Mouse (Mus musculus) small intestine, adult 2 months (tissue): ENCODE data around the gene Clec3b. TPM values are rescaled to one million over a fixed set of nuclear protein-coding genes. Genes with fewer than 3 reads are reported as not detected.

ENCODE experiments used
- H3K27ac ChIP-seq: fragments of 200-500 bp; 2 replicates; pipeline ENCODE4 v1.5.1; 2012; ENCODE audit warnings: low read depth, low read length, control low read depth, inconsistent platforms; ENCODE audit not compliant: insufficient read depth
- H3K27me3 ChIP-seq: fragments of 200-500 bp; 2 replicates; pipeline ENCODE4 v1.6.1; 2012; ENCODE audit warnings: mild to moderate bottlenecking, moderate library complexity, low read length, inconsistent platforms; ENCODE audit not compliant: control insufficient read depth, insufficient read depth
- H3K36me3 ChIP-seq: fragments of 200-500 bp; 2 replicates; pipeline ENCODE4 v1.6.1; 2012; ENCODE audit warnings: mild to moderate bottlenecking, low read length, control low read depth, inconsistent platforms; ENCODE audit not compliant: control insufficient read depth, insufficient read depth
- H3K4me1 ChIP-seq: fragments of 200-500 bp; 2 replicates; pipeline ENCODE4 v1.6.1; 2012; ENCODE audit warnings: low read length, inconsistent platforms, mixed read lengths; ENCODE audit not compliant: control insufficient read depth, insufficient read depth, insufficient read length
- H3K4me3 ChIP-seq: fragments of 200-500 bp; 2 replicates; pipeline ENCODE4 v1.5.1; 2012; ENCODE audit warnings: low read depth, mild to moderate bottlenecking, control low read depth, inconsistent platforms, low read length, moderate library complexity
- CTCF ChIP-seq: fragments of 200-500 bp; IDR thresholded peaks from 2 replicates; pipeline ENCODE4 v1.5.1; 2012; ENCODE audit warnings: low read depth, mild to moderate bottlenecking, control low read depth, inconsistent platforms, low read length, moderate library complexity, mixed read lengths; ENCODE audit not compliant: insufficient replicate concordance, insufficient read length; ENCODE audit errors: extremely low read depth
- POLR2A ChIP-seq: fragments of 200-500 bp; IDR thresholded peaks from 2 replicates; pipeline ENCODE4 v1.6.1; 2012; ENCODE audit warnings: low read depth, mild to moderate bottlenecking, control low read depth, inconsistent platforms, low read length, moderate library complexity
- WGBS: fragments of 180-500 bp; shearing (Covaris S2); methylation state at CpG from one replicate; pipeline ENCODE4 v1.1.7; 2018; 5-methylcytosine and 5-hydroxymethylcytosine counted together
- polyA plus RNA-seq: library from polyadenylated mRNA; depleted of rRNA; stranded (reverse); fragments of >200 nt; gene quantifications from 2 replicates; pipeline ENCODE4 v1.2.3, GENCODE M21; 2012

Gene Clec3b
- polyA plus RNA-seq, 1 experiment = 34.7 TPM

DNA sequence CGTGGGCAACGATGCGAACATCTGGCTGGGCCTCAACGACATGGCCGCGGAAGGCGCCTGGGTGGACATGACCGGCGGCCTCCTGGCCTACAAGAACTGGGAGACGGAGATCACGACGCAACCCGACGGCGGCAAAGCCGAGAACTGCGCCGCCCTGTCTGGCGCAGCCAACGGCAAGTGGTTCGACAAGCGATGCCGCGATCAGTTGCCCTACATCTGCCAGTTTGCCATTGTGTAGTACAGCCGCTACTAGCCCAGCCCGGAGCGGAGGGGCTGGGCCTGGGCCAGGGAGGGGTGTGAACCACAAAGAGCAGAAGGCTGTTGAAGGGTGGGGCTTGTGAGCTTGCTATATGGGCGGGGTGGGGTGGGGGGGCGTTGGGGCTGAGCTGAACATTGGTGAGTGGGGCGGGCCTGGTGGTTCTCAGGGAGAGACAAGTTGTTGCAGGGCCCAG, 6.2 kb downstream of the Clec3b start:
- WGBS = 41% methylated on average over 30 of the region's 30 CpGs
- Histone ChIP-seq H3K4me3 (peak overlapping the region; percentile 31), H3K36me3 (no peaks in the 10 kb centered on the region), H3K27me3 (no peaks in the 10 kb centered on the region), H3K4me1 (peaks cover 10% of the 10 kb centered on the region), H3K27ac (no peak overlapping the region)
- no peak for TF ChIP-seq CTCF
- TF ChIP-seq POLR2A = 0 out of 2 replicates have a peak, but pooled peaks have one; percentile 18

DNA sequence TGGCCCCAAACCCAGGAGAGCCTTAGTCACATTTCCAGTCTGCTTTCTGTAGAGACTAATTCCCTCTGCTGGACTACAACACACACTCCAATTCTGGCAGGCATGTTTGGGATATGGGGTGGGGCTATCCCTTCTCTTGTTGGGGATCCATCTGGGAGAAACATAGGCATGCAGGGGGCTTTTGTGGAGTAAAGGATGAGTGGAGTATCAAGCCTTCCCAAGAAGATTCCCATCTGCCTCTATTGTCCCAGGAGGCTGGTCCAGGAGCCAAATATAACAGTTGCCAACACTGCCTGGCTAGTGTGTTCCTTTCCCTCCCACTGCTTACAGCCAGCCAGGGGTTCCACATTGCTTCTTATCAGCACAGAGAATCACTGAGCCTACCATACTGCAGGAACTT, 7.0 kb downstream of the Clec3b start:
- Histone ChIP-seq H3K4me1 (peaks cover 10% of the 10 kb centered on the region), H3K27me3 (no peaks in the 10 kb centered on the region), H3K27ac (no peak overlapping the region), H3K4me3 (no peak overlapping the region), H3K36me3 (no peaks in the 10 kb centered on the region)
- TF ChIP-seq CTCF (no peak), POLR2A (no peak)

DNA sequence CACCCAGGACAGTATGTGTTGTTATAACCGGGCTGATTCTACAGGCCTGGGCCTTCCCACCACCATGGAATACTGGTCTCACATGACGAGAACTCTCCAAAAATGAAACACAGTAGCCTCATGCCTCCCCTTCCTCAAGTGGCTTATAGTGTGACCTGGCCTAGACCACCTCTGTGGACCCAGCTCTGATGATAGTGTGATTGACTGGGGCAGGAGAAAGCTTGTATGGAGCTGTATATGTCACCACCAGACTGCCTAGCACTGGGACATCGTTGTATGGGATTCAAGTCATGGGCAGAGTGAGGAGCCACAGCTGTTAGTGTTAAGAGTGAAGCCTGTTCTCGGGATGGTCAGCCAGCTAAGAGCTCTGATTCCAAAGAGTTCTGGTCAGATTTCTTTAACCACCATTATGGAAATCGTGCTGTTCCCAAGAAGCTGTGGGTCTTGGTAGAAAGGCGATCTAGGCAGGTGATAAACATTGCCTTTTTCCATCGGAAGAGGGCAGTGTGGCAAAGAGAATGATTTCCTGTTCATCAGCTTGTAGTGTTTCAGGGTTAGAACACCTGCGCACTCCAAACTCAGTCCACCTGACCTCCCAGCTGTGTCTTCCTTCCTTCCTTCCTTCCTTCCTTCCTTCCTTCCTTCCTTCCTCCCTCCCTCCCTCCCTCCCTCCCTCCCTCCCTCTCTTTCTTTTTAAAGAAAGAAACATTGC, 7.5 kb downstream of the Clec3b start:
- TF ChIP-seq CTCF (no peak), POLR2A (no peak)
- Histone ChIP-seq H3K27me3 (no peaks in the 10 kb centered on the region), H3K4me3 (no peak overlapping the region), H3K4me1 (peaks cover 6% of the 10 kb centered on the region), H3K36me3 (no peaks in the 10 kb centered on the region), H3K27ac (no peak overlapping the region)
- 47% methylated on average over 8 of the region's 8 CpGs for WGBS

DNA sequence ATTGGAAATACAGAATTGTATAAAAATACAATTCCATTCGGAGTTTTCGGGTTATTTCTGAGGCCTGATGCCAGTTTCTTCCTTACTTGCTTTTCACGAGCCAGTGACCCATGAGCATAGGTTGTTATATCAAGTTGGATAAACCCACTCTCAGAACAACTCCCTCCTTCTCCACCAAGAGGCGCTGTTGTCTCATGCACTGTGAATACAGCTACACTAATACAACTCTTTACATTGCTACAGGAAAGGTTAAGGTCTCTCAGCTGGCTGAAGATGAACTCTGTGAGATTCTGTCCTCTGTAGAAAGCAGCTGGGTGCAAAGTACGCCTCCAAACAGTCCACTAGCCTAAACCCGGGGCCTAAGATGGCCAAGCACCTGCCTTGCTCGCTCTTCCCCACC, 8.6 kb downstream of the Clec3b start:
- H3K27ac ChIP-seq = no peak overlapping the region
- WGBS = 49% methylated on average over 7 of the region's 7 CpGs

DNA sequence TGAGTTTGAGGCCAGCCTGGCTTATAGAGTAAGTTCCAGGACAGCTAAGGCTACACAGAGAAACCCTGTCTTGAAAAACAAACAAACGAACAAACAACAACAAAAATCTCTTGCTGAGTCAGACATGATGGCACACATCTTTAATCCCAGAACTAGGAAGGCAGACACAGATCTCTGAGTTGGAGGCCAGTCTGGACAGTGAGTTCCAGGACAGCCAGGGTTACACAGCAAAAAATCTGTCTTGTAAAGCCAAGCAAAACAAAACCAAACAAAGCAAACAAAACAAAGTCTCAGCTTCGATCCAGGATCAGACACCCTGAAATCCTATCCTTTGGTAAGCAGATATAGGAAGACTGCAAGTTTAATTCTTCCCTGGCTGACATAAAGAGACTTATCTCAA, 11.0 kb downstream of the Clec3b start:
- WGBS = 54% methylated on average over 2 of the region's 2 CpGs
- peaks cover 1% of the 10 kb centered on the region for H3K4me1 ChIP-seq
- TF ChIP-seq POLR2A = no peak
- no peak for TF ChIP-seq CTCF
- H3K4me3 ChIP-seq = no peak overlapping the region
- no peaks in the 10 kb centered on the region for H3K27me3 ChIP-seq
- H3K36me3 ChIP-seq = no peaks in the 10 kb centered on the region
- no peak overlapping the region for H3K27ac ChIP-seq

More for the DNA sequence above, 8.6 kb downstream of the Clec3b start:
- TF ChIP-seq CTCF (no peak), POLR2A (no peak)
- no peaks in the 10 kb centered on the region for H3K27me3 ChIP-seq
- H3K36me3 ChIP-seq = no peaks in the 10 kb centered on the region
- H3K4me3 ChIP-seq = no peak overlapping the region
- peaks cover 6% of the 10 kb centered on the region for H3K4me1 ChIP-seq

DNA sequence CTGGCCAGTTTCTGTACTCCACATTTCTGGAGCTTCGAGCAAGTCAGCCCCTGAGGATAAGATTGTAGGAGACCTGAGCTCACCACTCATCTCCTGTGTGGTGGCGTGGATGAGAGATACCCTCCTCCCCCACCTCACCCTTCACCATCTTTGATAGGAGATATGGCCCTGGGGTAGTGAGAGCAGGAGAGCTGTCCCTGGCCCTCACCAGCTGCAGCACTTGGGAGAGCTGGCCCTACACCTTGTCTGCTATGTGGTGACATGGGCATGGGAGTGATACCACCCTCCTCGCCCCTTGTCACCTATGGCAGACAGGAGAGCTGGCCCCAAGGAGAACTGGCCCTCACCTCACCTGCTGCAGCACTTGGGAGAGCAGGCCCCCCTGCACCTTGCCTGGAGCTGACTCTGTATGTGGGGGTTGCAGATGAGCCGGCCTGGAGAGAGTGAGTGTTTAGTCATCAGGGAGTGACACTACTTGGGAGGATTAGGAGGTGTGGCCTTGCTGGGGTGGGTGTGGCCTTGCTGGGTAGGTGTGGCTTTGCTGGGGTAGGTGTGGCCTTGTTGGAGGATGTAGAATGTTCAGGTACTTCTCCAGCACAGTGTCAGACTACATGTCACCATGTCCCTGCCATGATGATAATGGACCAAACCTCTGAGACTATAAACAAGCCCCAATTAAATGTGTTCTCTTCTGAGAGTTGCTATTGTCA, 12.4 kb downstream of the Clec3b start:
- no peak for TF ChIP-seq POLR2A
- TF ChIP-seq CTCF = no peak
- H3K36me3 ChIP-seq = no peaks in the 10 kb centered on the region
- H3K4me3 ChIP-seq = no peak overlapping the region
- H3K4me1 ChIP-seq = no peaks in the 10 kb centered on the region
- 89% methylated on average over 4 of the region's 4 CpGs for WGBS
- no peak overlapping the region for H3K27ac ChIP-seq
- H3K27me3 ChIP-seq = no peaks in the 10 kb centered on the region

DNA sequence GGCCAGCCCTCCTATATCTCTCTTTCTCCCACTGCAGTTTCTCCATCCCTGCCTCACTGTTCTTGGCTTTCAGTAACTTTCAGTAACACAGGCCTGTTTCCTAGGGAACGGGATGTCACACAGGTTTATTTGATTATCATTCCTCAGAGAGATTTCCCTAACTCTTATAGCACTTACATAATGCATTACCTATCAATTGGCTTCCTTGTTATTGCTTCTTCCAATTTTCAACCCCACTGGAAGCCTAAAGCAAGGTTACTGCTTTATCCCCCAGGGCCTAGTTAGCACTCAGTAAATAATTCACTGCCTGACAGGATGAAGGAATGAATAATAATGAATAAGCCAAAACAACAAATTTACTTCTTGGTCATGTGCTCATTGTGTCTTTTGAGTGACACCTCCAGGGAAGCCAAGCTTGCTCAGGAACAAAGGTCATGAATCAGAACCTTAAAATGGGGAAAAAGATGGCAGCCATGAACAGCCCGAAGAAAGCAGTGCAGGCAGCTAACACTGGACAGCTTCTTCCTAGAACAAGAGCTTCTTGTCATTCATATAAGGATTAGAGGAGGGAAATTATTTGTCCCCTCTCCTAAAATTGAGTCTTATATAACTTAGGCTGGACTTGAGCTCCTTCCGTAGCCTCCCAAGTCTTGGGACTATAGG, 15.2 kb downstream of the Clec3b start:
- no peak for TF ChIP-seq POLR2A
- no peak for TF ChIP-seq CTCF
- Histone ChIP-seq H3K27me3 (no peaks in the 10 kb centered on the region), H3K36me3 (peaks cover 3% of the 10 kb centered on the region; the same call in 1 of the 2 replicates), H3K4me3 (no peak overlapping the region), H3K4me1 (no peaks in the 10 kb centered on the region), H3K27ac (no peak overlapping the region)
- WGBS = 96% methylated on average over 3 of the region's 3 CpGs
